Mouse (Mus musculus): ENCODE results near the gene Clec2d. TPM values are rescaled to one million over a fixed set of nuclear protein-coding genes. Genes with fewer than 3 reads are reported as not detected.

The Clec2d gene
- total and polyA plus RNA-seq, 3 experiments = 0.50 to 2.8 TPM; not detected in 1

DNA sequence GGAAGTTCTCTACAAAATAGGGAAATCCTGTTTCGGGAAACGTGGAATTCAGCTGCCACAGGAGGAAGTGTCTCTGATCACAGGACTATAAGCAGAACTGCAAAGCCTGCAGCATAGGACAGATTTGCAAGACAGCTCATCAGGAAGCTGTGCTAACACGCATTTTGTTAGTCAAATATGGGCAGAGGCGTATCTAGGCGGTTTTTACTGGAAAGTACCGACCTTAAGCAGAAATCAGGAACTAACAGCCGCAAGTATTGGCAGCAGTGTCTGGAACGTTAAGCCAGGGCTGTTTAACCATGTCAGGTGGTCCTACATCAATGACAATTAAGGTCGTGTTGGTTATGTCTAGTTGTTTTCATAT is 52.4 kb downstream of the Clec2d start:
- Histone ChIP-seq H3K9ac (ENCODE audit: control insufficient read depth, low read depth, low read length, poor library complexity, severe bottlenecking) (peak overlapping the region; percentile 62), H3K27me3 (ENCODE audit: control insufficient read depth in 1 of 2, insufficient read depth in 2 of 2, low read length in 2 of 2) (no peaks in the 10 kb centered on the region), H3K79me2 (ENCODE audit: control insufficient read depth, insufficient read depth, low read length, poor library complexity) (peaks cover 5% of the 10 kb centered on the region), H3K4me1 (ENCODE audit: control insufficient read depth in 1 of 2, insufficient read depth in 2 of 2, low read length in 2 of 2) (peaks cover 43 to 66% of the 10 kb centered on the region in 2 experiments), H3K36me3 (ENCODE audit: control insufficient read depth in 1 of 2, insufficient read depth in 2 of 2, low read length in 2 of 2) (peaks cover 0 to 70% of the 10 kb centered on the region in 2 experiments; a peak in 2 of 4 replicates), H3K27ac (ENCODE audit: control insufficient read depth, low read depth, low read length) (peak overlapping the region; percentile 100), H3K4me3 (ENCODE audit: control insufficient read depth in 1 of 2, insufficient read depth in 1 of 2, low read depth in 2 of 2, low read length in 2 of 2) (no peak overlapping the region; a peak in 1 of 4 replicates), H3K9me3 (replicated peaks; ENCODE audit: insufficient read depth, low read length) (no peaks in the 10 kb centered on the region)
- peak; percentile 97 for DNase-seq (ENCODE audit: low read depth, low spot score)
- TF ChIP-seq TAL1 (IDR thresholded peaks at IDR 0.05; ENCODE audit: low read length) = peak; percentile 79
- peak; percentile 71 for TF ChIP-seq USF1 (IDR thresholded peaks at IDR 0.05; ENCODE audit: low read depth, low read length)
- TF ChIP-seq ETS1 (IDR thresholded peaks at IDR 0.05; ENCODE audit: low read depth, low read length) = peak; percentile 91
- no peak for TF ChIP-seq BHLHE40 (IDR thresholded peaks at IDR 0.05; ENCODE audit: borderline replicate concordance, low read depth, low read length)
- peak; percentile 94 for TF ChIP-seq SIN3A (IDR thresholded peaks at IDR 0.05; ENCODE audit: low read length)
- TF ChIP-seq TBP (IDR thresholded peaks at IDR 0.05; ENCODE audit: low read depth, low read length) = peak; percentile 87
- peak; percentile 96 to 98 for TF ChIP-seq EP300 (IDR thresholded peaks at IDR 0.05; ENCODE audit: low read depth in 1 of 2, low read length in 2 of 2)
- TF ChIP-seq SMC3 (IDR thresholded peaks at IDR 0.05; ENCODE audit: low read depth, low read length) = no peak
- no peak for TF ChIP-seq USF2 (IDR thresholded peaks at IDR 0.05; ENCODE audit: borderline replicate concordance in 1 of 2, insufficient read depth in 1 of 2, low read depth in 1 of 2, low read length in 2 of 2)
- TF ChIP-seq UBTF (IDR thresholded peaks at IDR 0.05; ENCODE audit: borderline replicate concordance, insufficient read depth, low read depth, low read length) = no peak
- no peak for TF ChIP-seq NRF1 (IDR thresholded peaks at IDR 0.05; ENCODE audit: insufficient read depth, low read depth, low read length, poor library complexity, severe bottlenecking)
- peak; percentile 62 for TF ChIP-seq NELFE (IDR thresholded peaks at IDR 0.05; ENCODE audit: low read depth, low read length)
- peak; percentile 63 for TF ChIP-seq ELF1 (IDR thresholded peaks at IDR 0.05; ENCODE audit: low read depth, low read length)
- TF ChIP-seq JUND (IDR thresholded peaks at IDR 0.05; ENCODE audit: low read depth, low read length) = peak; percentile 73; the same call in 1 of the 2 replicates
- TF ChIP-seq MYC (IDR thresholded peaks at IDR 0.05; ENCODE audit: low read depth, low read length) = peak; percentile 84
- peak; percentile 84 for TF ChIP-seq GATA1 (IDR thresholded peaks at IDR 0.05; ENCODE audit: low read depth, low read length)
- no peak for TF ChIP-seq ZKSCAN1 (IDR thresholded peaks at IDR 0.05; ENCODE audit: low read depth, low read length)
- TF ChIP-seq RCOR1 (IDR thresholded peaks at IDR 0.05; ENCODE audit: low read depth, low read length) = peak; percentile 89
- TF ChIP-seq KAT2A (conservative IDR thresholded peaks at IDR 0.05; ENCODE audit: low read depth, low read length) = 0 out of 2 replicates have a peak, but pooled peaks have one; percentile 17
- TF ChIP-seq GABPA (IDR thresholded peaks at IDR 0.05; ENCODE audit: low read depth, low read length) = no peak
- peak; percentile 28; the same call in 1 of the 2 replicates for TF ChIP-seq HCFC1 (IDR thresholded peaks at IDR 0.05; ENCODE audit: low read depth, low read length)
- peak; percentile 95 for TF ChIP-seq TCF12 (IDR thresholded peaks at IDR 0.05; ENCODE audit: low read depth, low read length)
- no peak for TF ChIP-seq POLR2AphosphoS2 (IDR thresholded peaks at IDR 0.05; ENCODE audit: low read length)
- peak in 1 of 2 experiments; percentile 54; a peak in 1 of 4 replicates for TF ChIP-seq POLR2A (IDR thresholded peaks at IDR 0.05; ENCODE audit: control insufficient read depth in 1 of 2, insufficient read depth in 1 of 2, low read depth in 1 of 2, low read length in 2 of 2, poor library complexity in 1 of 2)
- TF ChIP-seq E2F4 (IDR thresholded peaks at IDR 0.05; ENCODE audit: borderline replicate concordance, low read depth, low read length) = peak; percentile 64; the same call in 1 of the 2 replicates
- 0 out of 2 replicates have a peak, but pooled peaks have one; percentile 60 for TF ChIP-seq CHD1 (IDR thresholded peaks at IDR 0.05; ENCODE audit: low read depth, low read length)
- TF ChIP-seq MAFK (IDR thresholded peaks at IDR 0.05; ENCODE audit: borderline replicate concordance, low read depth, low read length) = no peak
- TF ChIP-seq MYB (IDR thresholded peaks at IDR 0.05; ENCODE audit: low read depth, low read length) = peak; percentile 99
- TF ChIP-seq MAZ (IDR thresholded peaks at IDR 0.05; ENCODE audit: low read depth, low read length) = no peak
- TF ChIP-seq ZMIZ1 (IDR thresholded peaks at IDR 0.05; ENCODE audit: low read depth, low read length) = peak; percentile 88
- TF ChIP-seq MEF2A (IDR thresholded peaks at IDR 0.05; ENCODE audit: extremely low read depth, insufficient replicate concordance, low read depth, low read length, poor library complexity, severe bottlenecking) = no peak
